Mouse (Mus musculus): ENCODE results near the gene Slc6a4. TPM values are rescaled to one million over a fixed set of nuclear protein-coding genes. Genes with fewer than 3 reads are reported as not detected.

Gene Slc6a4
- 37.1 and 38.4 TPM in 2 replicates for total RNA-seq (2021)
- long read RNA-seq, experiment 1, transcript Slc6a4-201 (14 exons, 2,725 nt): major isoform, 39 of 48 reads
- long read RNA-seq, experiment 1, partial matches to known transcripts: 2 of 48 reads
- long read RNA-seq, experiment 1, other reads (novel, unspliced or antisense): 7 of 48 reads
- long read RNA-seq, experiment 2, transcript Slc6a4-201 (14 exons, 2,725 nt): major isoform, 26 of 33 reads
- long read RNA-seq, experiment 2, partial matches to known transcripts: 1 of 33 reads
- long read RNA-seq, experiment 2, other reads (novel, unspliced or antisense): 6 of 33 reads

- no peak for DNase-seq
These were observed at the start of gene Slc6a4 for GRCm38 (mm10) chr11:76997916-76998704. TSS of gene Slc6a4 (plus strand) at chr11:76998603.

- DNase-seq: peak; percentile 45
These were observed 44.9 kb upstream of the Slc6a4 start for GRCm38 (mm10) chr11:76953536-76953935.

- DNase-seq: no peak
These were observed 32.7 kb upstream of the Slc6a4 start for GRCm38 (mm10) chr11:76965703-76966102.

DNA sequence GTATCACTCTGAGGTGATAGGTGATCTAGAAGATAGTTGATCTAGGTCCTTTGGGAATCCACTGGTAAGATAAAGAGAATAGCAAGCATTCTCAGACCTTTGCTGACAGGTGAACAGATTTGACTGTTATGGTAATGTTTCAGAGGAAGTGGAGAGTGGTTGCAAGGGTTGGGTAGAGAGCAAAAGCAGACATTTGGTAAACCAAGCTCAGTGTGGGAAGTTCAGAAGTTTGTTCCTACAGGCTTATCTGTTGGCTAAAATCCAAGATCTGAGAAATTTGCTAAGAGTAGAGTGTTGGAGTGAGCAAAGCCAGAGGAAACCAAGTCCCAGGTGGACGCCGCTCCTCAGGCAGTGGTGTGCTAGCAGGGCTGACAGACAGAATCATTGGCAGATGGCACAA, 28.1 kb upstream of the Slc6a4 start:
- no peak for DNase-seq

DNA sequence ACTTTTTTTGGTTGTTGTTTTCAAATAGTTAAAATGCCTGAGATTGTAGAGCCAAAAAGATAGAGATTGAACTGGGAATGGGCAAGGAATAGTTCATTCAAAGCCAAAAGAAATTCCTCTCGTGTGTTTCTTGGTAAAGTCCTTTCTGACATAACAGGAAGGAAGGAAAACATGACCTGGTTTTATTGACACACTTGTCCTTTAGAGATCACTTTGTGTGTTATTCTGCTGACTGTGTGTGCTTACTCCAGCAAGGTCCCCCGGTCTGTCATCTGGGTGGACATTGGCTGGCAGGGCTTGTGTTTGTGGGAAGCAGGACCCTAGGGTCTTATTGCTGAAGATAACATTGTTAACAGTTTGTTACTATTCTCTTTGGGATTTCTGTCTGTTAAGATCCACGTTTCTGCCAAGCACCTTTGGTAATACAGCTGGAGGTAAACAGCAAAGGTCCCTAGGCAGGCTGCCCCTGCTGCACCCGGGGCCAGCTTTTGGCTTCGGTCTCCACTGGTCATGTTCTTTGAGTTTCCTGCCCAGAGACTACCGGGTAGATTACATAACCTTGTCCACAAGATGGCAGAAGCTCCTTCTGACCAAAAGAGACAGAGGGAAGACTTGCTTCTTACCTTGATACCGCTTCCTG, 23.6 kb upstream of the Slc6a4 start:
- peak; percentile 42 for DNase-seq

DNA sequence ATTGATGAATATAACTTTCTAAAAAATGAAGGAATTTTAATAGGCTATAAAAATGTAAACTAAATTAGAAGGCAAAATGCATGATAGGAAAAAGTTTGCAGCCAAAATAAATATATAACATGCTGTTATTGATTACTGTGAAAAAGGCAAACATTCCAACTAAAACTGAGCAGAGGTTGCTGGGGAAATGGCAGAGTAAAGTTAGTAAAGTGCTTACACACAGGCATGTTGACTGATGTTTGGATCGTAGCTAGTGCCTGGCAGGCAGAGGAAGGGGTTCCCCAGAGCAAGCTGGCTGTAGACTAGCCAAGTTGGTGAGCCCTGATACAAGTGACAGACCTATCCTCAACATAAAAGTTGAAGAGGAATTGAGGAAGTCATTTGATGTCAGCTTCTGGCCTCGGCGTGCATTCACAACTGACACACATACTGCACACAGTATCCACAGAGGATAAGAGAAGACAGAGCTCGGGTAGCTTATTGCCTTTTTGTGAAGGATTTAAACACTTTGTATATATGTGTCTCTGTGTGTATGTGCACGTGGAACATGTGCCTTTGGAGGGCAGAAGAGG, 16.7 kb upstream of the Slc6a4 start:
- no peak for DNase-seq

DNA sequence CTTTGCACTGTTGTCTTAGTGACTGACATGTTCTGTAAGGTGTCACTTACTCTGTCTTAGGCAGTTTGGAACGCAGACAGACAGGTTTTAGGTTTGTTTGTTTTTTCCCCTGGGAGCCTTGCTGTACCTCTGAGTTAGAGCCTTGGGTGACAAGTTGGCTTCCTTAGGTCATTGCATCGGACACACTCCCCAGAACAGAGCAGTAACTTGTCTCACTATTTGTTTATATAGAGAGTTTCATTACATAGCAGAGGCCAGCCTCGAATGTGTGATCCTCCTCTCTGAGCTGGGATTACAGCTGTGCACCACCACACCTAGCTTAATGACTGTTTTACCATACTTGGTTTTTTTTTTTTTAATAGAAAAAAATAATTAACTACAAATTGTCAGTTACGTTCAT, 16.0 kb upstream of the Slc6a4 start:
- no peak for DNase-seq

DNA sequence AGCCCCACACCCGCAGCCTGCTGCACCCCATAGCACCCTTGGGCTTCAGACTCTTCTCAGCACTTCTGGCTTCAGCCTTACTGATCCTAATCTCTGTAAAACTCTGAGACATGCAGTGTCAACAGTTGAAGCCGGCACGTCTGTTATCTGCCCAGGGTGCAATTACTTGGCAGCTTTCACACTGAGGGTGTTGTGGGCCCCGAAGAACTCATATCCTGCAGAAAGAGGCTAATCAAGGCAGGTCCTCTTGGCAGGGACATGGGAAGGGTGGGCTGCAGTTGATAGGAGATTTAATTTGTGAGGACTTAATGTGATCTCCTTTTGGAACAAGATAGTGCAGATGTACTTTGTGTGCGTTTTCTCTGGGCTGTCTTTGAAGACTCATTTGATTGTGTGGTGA, 14.8 kb upstream of the Slc6a4 start:
- no peak for DNase-seq

- no peak for DNase-seq
These were observed 14.2 kb upstream of the Slc6a4 start for GRCm38 (mm10) chr11:76984173-76984572.

DNA sequence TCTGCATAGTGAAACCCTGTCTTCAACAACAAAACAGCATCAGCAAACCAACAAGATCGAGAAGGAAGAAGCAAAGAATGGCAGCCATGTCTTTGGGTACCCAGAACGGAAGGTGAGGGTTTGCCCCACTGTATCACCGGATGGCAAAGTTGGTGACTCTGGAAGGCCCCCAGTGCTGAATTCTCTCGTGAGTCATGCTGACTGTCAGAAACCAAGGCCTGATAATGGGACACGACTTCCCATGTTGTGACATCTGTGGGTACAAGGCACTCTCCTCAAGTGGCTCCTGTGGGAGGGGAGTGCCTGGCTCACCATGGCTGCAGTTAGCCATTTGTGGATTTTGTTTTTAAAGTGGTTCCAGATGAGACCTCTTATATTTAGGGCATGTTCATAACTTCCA, 7.6 kb upstream of the Slc6a4 start:
- DNase-seq: peak; percentile 48

GRCm38 (mm10) chr11:76992886-76993285, 5.5 kb upstream of the Slc6a4 start:
- no peak for DNase-seq

GRCm38 (mm10) chr11:76995966-76996672, 2.3 kb upstream of the Slc6a4 start:
- DNase-seq: no peak

GRCm38 (mm10) chr11:76997305-76997704, 1.1 kb upstream of the Slc6a4 start:
- peak; percentile 88 for DNase-seq

DNA sequence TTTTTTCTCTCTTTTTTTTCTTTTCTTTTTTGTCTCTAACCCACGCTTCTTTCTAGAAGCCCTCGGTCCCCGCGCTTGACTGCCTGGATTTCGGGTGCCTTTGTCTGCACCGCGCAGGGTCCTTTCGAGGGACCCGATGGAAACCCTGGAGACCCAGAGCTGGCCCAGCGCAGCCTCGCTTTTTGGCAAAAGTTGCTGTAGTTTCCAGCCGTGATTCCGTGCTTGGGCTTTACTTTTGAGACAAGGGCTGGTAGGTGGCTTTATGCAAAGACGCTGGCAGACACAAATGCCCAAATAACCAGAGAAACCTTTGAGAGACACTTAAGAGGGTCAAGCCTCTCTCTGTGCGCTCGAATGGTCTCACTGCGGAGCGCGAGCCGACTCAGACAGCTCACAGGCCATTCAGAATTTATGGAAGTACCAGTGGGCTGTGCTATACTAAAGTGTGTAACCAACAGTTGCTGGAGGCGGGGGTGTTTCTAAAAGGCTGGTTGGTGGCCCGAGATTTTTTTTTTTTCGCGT, 363 bp downstream of the Slc6a4 start:
- DNase-seq: no peak

- no peak for DNase-seq
These were observed 2.3 kb downstream of the Slc6a4 start for GRCm38 (mm10) chr11:77000741-77001140.

DNA sequence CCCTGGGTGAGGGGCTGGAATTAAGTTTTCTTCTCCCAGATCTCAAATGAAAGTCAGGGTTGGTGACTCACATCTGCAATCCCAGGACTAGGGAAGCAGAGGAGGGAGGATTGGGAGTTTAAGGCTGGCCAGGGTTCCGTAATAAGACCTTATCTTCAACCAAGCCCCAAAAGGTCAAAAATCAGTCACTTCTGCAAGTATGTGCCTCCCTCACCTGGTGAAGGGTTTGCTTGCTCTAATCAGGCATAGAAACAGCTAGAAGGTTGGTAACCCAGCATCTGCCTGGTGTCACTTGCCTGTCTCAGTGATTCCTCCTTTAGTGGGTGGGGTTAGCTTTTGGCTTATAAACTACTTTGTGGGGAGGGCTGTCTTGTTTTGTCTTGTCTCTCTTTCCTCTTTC, 4.0 kb downstream of the Slc6a4 start:
- peak; percentile 41 for DNase-seq

DNA sequence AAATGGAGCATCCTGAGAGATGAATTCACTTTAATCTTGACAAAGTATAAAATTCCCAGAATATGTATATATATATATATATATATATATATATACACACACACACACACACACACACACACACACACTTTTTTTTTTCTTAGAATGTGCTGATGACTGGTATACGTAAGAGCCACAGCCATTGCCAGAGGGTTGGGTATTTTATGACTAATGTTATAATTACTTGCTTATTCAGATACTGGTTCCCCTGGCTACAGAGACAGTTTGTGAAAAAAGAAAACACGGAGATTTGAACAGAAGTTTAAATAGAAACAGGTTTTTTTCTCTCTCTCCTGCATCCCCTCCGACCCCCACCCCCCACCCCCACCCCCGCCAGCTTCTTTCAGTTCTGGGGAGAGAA, 7.5 kb downstream of the Slc6a4 start:
- DNase-seq: no peak

DNA sequence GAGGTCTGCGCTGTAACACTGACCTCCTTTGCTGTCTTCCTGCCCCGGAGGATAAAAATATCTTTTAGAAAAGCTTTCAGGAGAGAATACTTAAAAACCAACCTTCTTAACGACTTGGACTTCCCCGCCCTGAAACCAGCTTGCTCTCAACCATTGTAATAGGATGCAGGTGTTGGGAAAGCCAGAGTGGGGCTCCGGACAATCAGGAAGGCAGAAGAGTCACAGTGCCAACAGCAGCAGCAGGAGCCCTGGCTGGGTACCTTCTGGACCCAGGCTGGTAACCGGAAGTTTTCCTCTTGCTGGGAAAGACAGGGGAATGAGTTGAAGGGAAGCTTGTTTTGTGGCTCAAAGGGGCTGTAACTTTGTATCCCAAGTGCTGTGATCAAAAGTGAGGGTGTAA, 8.2 kb downstream of the Slc6a4 start:
- no peak for DNase-seq

DNA sequence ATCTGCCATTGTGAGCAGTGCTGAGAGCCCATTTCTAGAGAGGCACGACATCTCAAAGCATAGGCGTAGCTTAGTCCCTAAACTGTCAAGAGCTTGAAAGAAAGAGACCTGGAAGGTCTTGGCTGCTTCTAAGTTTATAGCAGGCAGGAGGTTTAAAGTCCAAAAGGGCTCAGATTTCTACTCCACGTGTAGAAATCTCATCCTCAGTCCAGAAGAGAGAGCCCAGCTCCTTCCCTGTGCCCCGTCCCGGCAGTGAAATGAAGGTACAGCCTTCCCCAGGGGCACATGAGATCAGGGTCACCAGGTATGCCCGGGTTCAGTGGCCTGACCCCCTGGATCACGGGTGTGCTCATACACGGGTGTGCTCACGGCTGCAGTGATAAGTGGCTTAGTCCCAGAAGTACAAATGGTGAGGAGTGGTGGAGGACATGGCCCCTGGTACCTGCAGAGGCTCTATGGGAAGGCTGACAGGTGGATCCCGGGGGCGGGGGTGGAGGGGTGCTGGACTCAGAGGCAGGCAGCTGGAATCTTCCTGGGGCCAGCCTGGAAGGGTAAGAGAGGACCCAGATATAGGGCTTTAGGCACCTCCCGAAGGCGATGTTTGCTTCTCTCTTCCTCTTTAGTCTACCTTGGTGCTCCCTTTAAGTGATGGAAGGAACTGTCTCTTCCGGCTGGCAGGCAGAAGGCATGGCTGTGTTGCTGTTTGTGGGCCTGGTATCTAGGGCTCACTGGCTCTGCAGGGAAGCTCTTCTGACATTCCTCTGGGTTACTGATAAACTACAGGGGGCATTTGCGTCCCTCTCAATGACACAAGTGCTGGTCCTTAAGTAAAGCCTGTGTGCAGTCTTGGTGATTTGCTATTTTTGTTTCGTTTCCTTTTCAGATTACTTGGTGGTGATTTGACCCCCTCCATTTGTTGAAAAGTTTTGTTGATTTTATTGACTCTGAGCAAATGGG, 10.9 kb downstream of the Slc6a4 start:
- DNase-seq: no peak

DNA sequence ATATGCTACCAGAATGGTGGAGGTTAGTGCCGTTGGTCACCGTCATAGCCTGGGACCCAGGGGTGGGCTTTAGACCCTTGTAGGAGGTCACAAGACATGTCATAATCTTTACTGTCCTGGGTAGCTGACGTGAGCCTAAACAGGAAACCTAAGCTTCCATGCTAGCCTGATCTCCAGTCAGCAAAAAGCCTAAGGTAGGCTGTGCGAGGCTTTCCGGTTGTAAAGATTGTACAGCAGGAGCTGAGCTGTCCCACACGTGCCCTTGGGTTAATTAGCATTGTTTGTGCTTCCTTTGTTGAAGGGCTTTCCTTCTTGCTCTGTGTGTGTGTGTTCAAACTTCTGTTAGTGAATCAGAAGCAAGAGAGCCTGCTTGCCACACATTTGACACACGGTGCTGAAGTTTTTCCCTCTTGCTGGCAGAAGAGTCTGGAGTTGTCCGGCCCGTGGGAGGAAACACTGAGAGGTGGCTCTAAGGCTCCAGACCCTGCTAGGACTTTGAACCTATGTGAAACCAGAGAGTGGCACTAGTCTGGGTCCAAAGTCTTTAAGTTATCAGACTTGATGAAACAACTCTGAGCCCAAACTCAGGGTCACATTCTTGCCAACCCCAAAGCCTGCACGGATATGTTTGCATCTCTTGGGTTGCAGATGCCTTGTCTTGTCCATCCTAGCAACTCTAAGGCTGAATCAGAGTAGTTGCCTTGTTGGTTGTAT, 12.5 kb downstream of the Slc6a4 start:
- no peak for DNase-seq

All from adrenal gland, postnatal 14 days (tissue).